Comparison of ENCODE assay signal across 9 mouse cellular contexts in genomic region chr4:132905843-132906360, GRCm38 (mm10). TPM values are rescaled to one million over a fixed set of nuclear protein-coding genes. Genes with fewer than 3 reads are reported as not detected.
A peak's percentile ranks its signal among the peaks of the same experiment; 100 is the strongest.
DNase-seq lines count a peak whose midpoint lies in the region; ATAC-seq lines count a peak whose summit lies in the region.
"Had no signal": no experiment of that assay in that cellular context is flagged by ENCODE, and none has a peak within 500 bp of the region (broad histone marks: within the 10 kb centered on the region; RNA-seq: fewer than 3 reads in every experiment).

No protein-coding gene starts in this region.

- H3K27ac ChIP-seq in heart, embryonic 16.5 days (ENCODE audit: low read length), result peak overlapping the region; percentile 50

- no peaks in the 10 kb centered on the region for H3K9me3 ChIP-seq in heart, embryonic 16.5 days (replicated peaks; ENCODE audit: control insufficient read depth, low read length)

- no peak overlapping the region for H3K4me3 ChIP-seq in heart, embryonic 16.5 days (ENCODE audit: low read length)

- 74% methylated on average over 5 of the region's 5 CpGs for WGBS in heart, embryonic 16.5 days

- H3K4me2 ChIP-seq in heart, embryonic 16.5 days (ENCODE audit: low read depth, low read length), result no peak overlapping the region

- DNase-seq in heart, adult 8-10 months (ENCODE audit: low spot score), result no peak
- peak; percentile 12 for DNase-seq in lung, postnatal 25 days (ENCODE audit: low spot score)
- DNase-seq in lung, postnatal 36 days, result no peak
- DNase-seq in gonadal fat pad, adult 2 months (ENCODE audit: low read depth), result peak; percentile 74
- DNase-seq in kidney, postnatal 36 days, result peak; percentile 56 to 73
- no peak for DNase-seq in embryo, embryonic 9.5 days (ENCODE audit: extremely low spot score)
- DNase-seq: cerebellum, postnatal 10 days; forebrain, postnatal 0 days had no signal

- ATAC-seq in heart, embryonic 16.5 days (replicated peaks; ENCODE audit: extremely low read depth, insufficient read depth, low FRiP score), result no peak
- ATAC-seq: forebrain, postnatal 0 days had no signal

- H3K9ac ChIP-seq in heart, embryonic 16.5 days (ENCODE audit: low read length), result no peak overlapping the region
- H3K9ac ChIP-seq: forebrain, postnatal 0 days had no signal

- H3K27me3 ChIP-seq in heart, embryonic 16.5 days (ENCODE audit: control insufficient read depth, insufficient read depth, low read length), result no peaks in the 10 kb centered on the region

- H3K4me1 ChIP-seq in heart, embryonic 16.5 days (ENCODE audit: control insufficient read depth, insufficient read depth, low read length), result peaks cover 3% of the 10 kb centered on the region; the same call in 1 of the 2 replicates

- peaks cover 37% of the 10 kb centered on the region for H3K36me3 ChIP-seq in heart, embryonic 16.5 days (ENCODE audit: control insufficient read depth, insufficient read depth)

RNA-seq across cellular contexts. Expression of gene Fam76a, which starts 16.5 kb away (rescaled TPM):
- polyA plus RNA-seq in heart, embryonic 16.5 days (2015; fragmentation: Nextera tagmentation; extraction: Ambion mirVana), result 41.5 and 46.2 TPM in 2 replicates
- 10 to 100 TPM; 35.4 to 43.7 (median 39.9) TPM for total RNA-seq in heart, adult 8-10 months (2022)
- 14.7 TPM in 2 replicates for polyA plus RNA-seq in gonadal fat pad, adult 2 months (2012; rRNA removed)

RNA-seq across cellular contexts. Expression of gene Stx12, which starts 21.6 kb away (rescaled TPM):
- 53.5 and 56.9 TPM in 2 replicates for polyA plus RNA-seq in heart, embryonic 16.5 days (2015; fragmentation: Nextera tagmentation; extraction: Ambion mirVana)
- 10 to 100 TPM; 33.9 to 34.3 (median 34.1) TPM for total RNA-seq in heart, adult 8-10 months (2022)
- 33.4 and 37.6 TPM in 2 replicates for polyA plus RNA-seq in gonadal fat pad, adult 2 months (2012; rRNA removed)

Comparison
In these comparisons a context has a peak if more than half of its experiments do, and no peak if none do; other contexts are left out.
1. DNase-seq: peak in lung, postnatal 25 days (single experiment), gonadal fat pad, adult 2 months (single experiment) and kidney, postnatal 36 days (2 of 2); none in heart, adult 8-10 months (single experiment), lung, postnatal 36 days (single experiment) and embryo, embryonic 9.5 days (single experiment).